Mouse (Mus musculus) lung, adult 2 months (tissue): ENCODE measurements around the gene Il17d.

Experiments used
- CTCF ChIP-seq: fragments of 200-500 bp; IDR thresholded peaks from 2 replicates; pipeline ENCODE4 v1.5.1; 2011; ENCODE audit warnings: mild to moderate bottlenecking, low read length, control low read depth; ENCODE audit not compliant: insufficient read depth
- POLR2A ChIP-seq: fragments of 200-500 bp; IDR thresholded peaks from 2 replicates; pipeline ENCODE4 v1.6.1; 2011; ENCODE audit warnings: low read depth, mild to moderate bottlenecking, control low read depth, low read length, borderline replicate concordance; ENCODE audit errors: extremely low read depth

DNA sequence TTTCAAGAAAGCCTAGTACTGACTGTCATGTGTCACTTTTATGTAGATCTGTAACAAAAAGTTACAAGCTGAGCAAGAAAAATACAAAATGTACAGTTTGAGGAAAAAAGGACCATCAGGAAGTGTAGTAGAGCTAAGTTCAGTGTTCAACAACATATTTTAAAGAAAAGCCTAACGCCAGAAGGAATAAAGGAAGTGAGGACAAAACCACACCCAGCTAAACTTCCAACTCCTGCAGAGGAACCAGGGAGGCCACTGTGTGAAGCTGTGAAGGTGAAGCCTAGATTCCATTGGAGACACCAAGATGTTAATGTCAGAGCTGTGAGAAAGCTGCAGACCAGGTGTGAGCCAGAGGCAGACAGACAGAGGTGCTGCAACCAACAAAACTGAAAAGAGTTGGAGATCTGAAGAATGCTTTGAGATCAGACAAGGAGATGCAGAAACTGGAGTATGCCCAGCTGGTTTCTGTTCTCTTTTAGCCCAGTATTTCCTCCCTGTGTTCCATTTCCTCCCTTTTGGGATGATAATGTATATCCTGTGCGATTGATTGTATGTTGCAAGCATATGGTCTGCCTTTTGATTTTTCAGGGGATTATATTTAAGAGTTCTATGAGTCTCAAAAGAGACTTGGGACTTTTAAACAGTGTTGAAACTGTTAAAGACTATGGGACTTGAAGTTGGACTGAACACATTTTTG, 51.9 kb downstream of the Il17d start:
- TF ChIP-seq POLR2A: no peak
- TF ChIP-seq CTCF: no peak
